Mouse (Mus musculus): Measurements from ENCODE around the gene Top2a. TPM values are rescaled to one million over a fixed set of nuclear protein-coding genes. Genes with fewer than 3 reads are reported as not detected.
A peak's percentile ranks its signal among the peaks of the same experiment; 100 is the strongest.

Top2a gene
- total RNA-seq, 2 experiments from 2014 or later = 4.1 to 4.9 TPM

GRCm38 (mm10) chr11:98954373-98954772, 69.6 kb downstream of the Top2a start:
- intact Hi-C loops (cut with DNase I) = no loop called here
- DNase-seq (ENCODE audit: low spot score in 2 of 2) = peak in 1 of 2 experiments; percentile 65

GRCm38 (mm10) chr11:98953835-98954320, 70.1 kb downstream of the Top2a start:
- intact Hi-C loops (cut with DNase I) = no loop called here

GRCm38 (mm10) chr11:98953361-98953760, 70.6 kb downstream of the Top2a start:
- DNase-seq (ENCODE audit: low spot score in 2 of 2) = no peak
- intact Hi-C loops (cut with DNase I) = no loop called here

More at GRCm38 (mm10) chr11:98953835-98954320, 70.1 kb downstream of the Top2a start:
- DNase-seq (ENCODE audit: low spot score in 2 of 2) = no peak

- intact Hi-C loops (cut with DNase I) = no loop called here
Measured at GRCm38 (mm10) chr11:98952736-98953135, 71.3 kb downstream of the Top2a start.

GRCm38 (mm10) chr11:98952111-98952510, 71.9 kb downstream of the Top2a start:
- intact Hi-C loops (cut with DNase I) = no loop called here
- no peak for DNase-seq (ENCODE audit: low spot score in 2 of 2)

More at GRCm38 (mm10) chr11:98952736-98953135, 71.3 kb downstream of the Top2a start:
- DNase-seq (ENCODE audit: low spot score in 2 of 2) = no peak

- intact Hi-C loops (cut with DNase I) = no loop called here
Measured at GRCm38 (mm10) chr11:98951026-98951906, 72.7 kb downstream of the Top2a start.

GRCm38 (mm10) chr11:98950484-98950883, 73.5 kb downstream of the Top2a start:
- no peak for DNase-seq (ENCODE audit: low spot score in 2 of 2)
- intact Hi-C loops (cut with DNase I) = no loop called here

More at GRCm38 (mm10) chr11:98951026-98951906, 72.7 kb downstream of the Top2a start:
- peak in 1 of 2 experiments; percentile 61 for DNase-seq (ENCODE audit: low spot score in 2 of 2)

GRCm38 (mm10) chr11:98949958-98950460, 74.0 kb downstream of the Top2a start:
- DNase-seq (ENCODE audit: low spot score in 2 of 2) = no peak
- intact Hi-C loops (cut with DNase I) = no loop called here

- intact Hi-C loops (cut with DNase I) = no loop called here
- no peak for DNase-seq (ENCODE audit: low spot score in 2 of 2)
Measured at GRCm38 (mm10) chr11:98949242-98949957, 74.6 kb downstream of the Top2a start.

GRCm38 (mm10) chr11:98947969-98948569, 75.9 kb downstream of the Top2a start:
- intact Hi-C loops (cut with DNase I) = no loop called here
- no peak for DNase-seq (ENCODE audit: low spot score in 2 of 2)

GRCm38 (mm10) chr11:98945605-98945977, 78.4 kb downstream of the Top2a start:
- no peak for DNase-seq (ENCODE audit: low spot score in 2 of 2)
- intact Hi-C loops (cut with DNase I) = no loop called here

- intact Hi-C loops (cut with DNase I) = no loop called here
Measured at GRCm38 (mm10) chr11:98944897-98945604, 78.9 kb downstream of the Top2a start.

GRCm38 (mm10) chr11:98943741-98944461, 80.1 kb downstream of the Top2a start:
- DNase-seq (ENCODE audit: low spot score in 2 of 2) = no peak
- intact Hi-C loops (cut with DNase I) = no loop called here

More at GRCm38 (mm10) chr11:98944897-98945604, 78.9 kb downstream of the Top2a start:
- DNase-seq (ENCODE audit: low spot score in 2 of 2) = no peak

Other genes with a start within 250 kb of the Top2a start
- gene Nr1d1, start 248.9 kb downstream of the Top2a start, total RNA-seq (2021) = 10 to 100 TPM; 82.0 to 85.4 TPM
- gene Msl1, start 228.7 kb downstream of the Top2a start, total RNA-seq (2021) = 100 to 1,000 TPM; 168 to 170 TPM
- 10 to 100 TPM; 53.1 to 54.6 TPM for gene Casc3, start 219.3 kb downstream of the Top2a start, total RNA-seq (2021)
- gene Rapgefl1, start 187.4 kb downstream of the Top2a start, total RNA-seq (2021) = 100 to 1,000 TPM; 141 to 143 TPM
- gene Wipf2, start 160.6 kb downstream of the Top2a start, total RNA-seq (2021) = 10 to 100 TPM; 45.5 to 45.9 TPM
- under 1 TPM; 0.47 to 0.57 TPM for gene Cdc6, start 116.4 kb downstream of the Top2a start, total RNA-seq (2021)
- 10 to 100 TPM; 14.6 to 15.1 TPM for gene Rara, start 96.4 kb downstream of the Top2a start, total RNA-seq (2021)
- gene Gjd3, start 41.2 kb downstream of the Top2a start, total RNA-seq (2021) = 1 to 10 TPM; 2.8 to 3.1 TPM
- 100 to 1,000 TPM in 1 of 2 experiments, 10 to 100 TPM in 1; 98.7 to 107 TPM for gene Igfbp4, start 17.1 kb upstream of the Top2a start, total RNA-seq (2021)
- under 1 TPM; 0.33 to 0.34 TPM for gene Tns4, start 65.1 kb upstream of the Top2a start, total RNA-seq (2021)
- gene Ccr7, start 130.9 kb upstream of the Top2a start, total RNA-seq (2021) = not detected
- gene Smarce1, start 206.8 kb upstream of the Top2a start, total RNA-seq (2021) = 10 to 100 TPM; 67.1 to 73.7 TPM
- gene Krt222, start 219.9 kb upstream of the Top2a start, total RNA-seq (2021) = 10 to 100 TPM; 27.7 to 30.0 TPM

All from left cerebral cortex, postnatal 14 days (tissue).